Mouse (Mus musculus) neural tube, embryonic 12.5 days (tissue): Measurements from ENCODE around the gene Adgrg5. TPM values are rescaled to one million over a fixed set of nuclear protein-coding genes. Genes with fewer than 3 reads are reported as not detected.

Experiments used
- ATAC-seq: fragments of 200-750 bp; cut with Nextera tagmentation; 2 replicates; pipeline ENCODE4 v1.8.0; 2017; ENCODE audit warnings: low read depth, mild to moderate bottlenecking, moderate TSS enrichment, moderate library complexity; ENCODE audit not compliant: low FRiP score
- H3K27ac ChIP-seq: fragments of 300-500 bp; sonication (generic); 2 replicates; pipeline ENCODE4 v1.5.1; 2016
- H3K27me3 ChIP-seq: fragments of 300-500 bp; sonication (generic); replicated peaks from 2 replicates; pipeline ENCODE4 v1.6.1; 2016; ENCODE audit warnings: mild to moderate bottlenecking
- H3K36me3 ChIP-seq: fragments of 300-500 bp; sonication (generic); 2 replicates; pipeline ENCODE4 v1.6.1; 2016; ENCODE audit warnings: mild to moderate bottlenecking
- H3K4me1 ChIP-seq: fragments of 300-500 bp; sonication (generic); 2 replicates; pipeline ENCODE4 v1.6.1; 2016
- H3K4me2 ChIP-seq: fragments of 300-500 bp; sonication (generic); replicated peaks from 2 replicates; pipeline ENCODE4 v1.6.1; 2016; ENCODE audit warnings: mild to moderate bottlenecking
- H3K4me3 ChIP-seq: fragments of 300-500 bp; sonication (generic); 2 replicates; pipeline ENCODE4 v1.5.1; 2016
- H3K9ac ChIP-seq: fragments of 300-500 bp; sonication (generic); 2 replicates; pipeline ENCODE4 v1.6.1; 2016; ENCODE audit warnings: mild to moderate bottlenecking
- H3K9me3 ChIP-seq: fragments of 300-500 bp; sonication (generic); 2 replicates; pipeline ENCODE4 v1.6.1; 2016; ENCODE audit warnings: mild to moderate bottlenecking
- WGBS: fragments of 180-500 bp; shearing (Covaris S2); methylation state at CpG from one replicate; pipeline ENCODE4 v1.1.7; 2016; 5-methylcytosine and 5-hydroxymethylcytosine counted together
- polyA plus RNA-seq: library from polyadenylated mRNA; unstranded; fragments of >200 nt; fragmentation: Nextera tagmentation; extraction: Ambion mirVana; gene quantifications from 2 replicates; pipeline ENCODE4 v1.2.1, GENCODE M21; 2016

The Adgrg5 gene
- polyA plus RNA-seq, 1 experiment from 2014 or later, result 0.16 TPM

GRCm38 (mm10) chr8:94919256-94919655 lies 4.2 kb upstream of the Adgrg5 start:
- Histone ChIP-seq H3K27me3 (peaks cover 15% of the 10 kb centered on the region), H3K36me3 (no peaks in the 10 kb centered on the region), H3K4me3 (no peak overlapping the region), H3K27ac (no peak overlapping the region), H3K4me1 (peaks cover 19% of the 10 kb centered on the region), H3K9ac (no peak overlapping the region), H3K4me2 (no peak overlapping the region), H3K9me3 (no peaks in the 10 kb centered on the region)
- no peak for ATAC-seq

GRCm38 (mm10) chr8:94922176-94922575 lies 1.3 kb upstream of the Adgrg5 start:
- Histone ChIP-seq H3K4me3 (no peak overlapping the region), H3K9ac (no peak overlapping the region), H3K4me1 (peaks cover 10% of the 10 kb centered on the region), H3K9me3 (no peaks in the 10 kb centered on the region), H3K27me3 (peaks cover 7% of the 10 kb centered on the region; the same call in 1 of the 2 replicates), H3K27ac (no peak overlapping the region), H3K36me3 (no peaks in the 10 kb centered on the region), H3K4me2 (no peak overlapping the region)
- WGBS, result 74% methylated on average over 6 of the region's 6 CpGs
- ATAC-seq, result no peak

- no peak overlapping the region for H3K4me2 ChIP-seq
- no peaks in the 10 kb centered on the region for H3K36me3 ChIP-seq
- ATAC-seq, result no peak
- no peak overlapping the region for H3K27ac ChIP-seq
- peaks cover 7% of the 10 kb centered on the region for H3K4me1 ChIP-seq
- H3K9ac ChIP-seq, result no peak overlapping the region
- peaks cover 4% of the 10 kb centered on the region; the same call in 1 of the 2 replicates for H3K27me3 ChIP-seq
- H3K4me3 ChIP-seq, result no peak overlapping the region
- H3K9me3 ChIP-seq, result no peaks in the 10 kb centered on the region
- 39% methylated on average over 8 of the region's 8 CpGs for WGBS
These were observed 892 bp upstream of the Adgrg5 start for GRCm38 (mm10) chr8:94922602-94923001.

GRCm38 (mm10) chr8:94928227-94928626 lies 4.7 kb downstream of the Adgrg5 start:
- H3K9ac ChIP-seq, result no peak overlapping the region
- ATAC-seq, result no peak
- no peaks in the 10 kb centered on the region for H3K27me3 ChIP-seq
- H3K9me3 ChIP-seq, result no peaks in the 10 kb centered on the region
- H3K4me1 ChIP-seq, result no peaks in the 10 kb centered on the region
- H3K27ac ChIP-seq, result no peak overlapping the region
- no peak overlapping the region for H3K4me2 ChIP-seq
- H3K4me3 ChIP-seq, result no peak overlapping the region
- 82% methylated on average over 3 of the region's 3 CpGs for WGBS
- H3K36me3 ChIP-seq, result no peaks in the 10 kb centered on the region

DNA sequence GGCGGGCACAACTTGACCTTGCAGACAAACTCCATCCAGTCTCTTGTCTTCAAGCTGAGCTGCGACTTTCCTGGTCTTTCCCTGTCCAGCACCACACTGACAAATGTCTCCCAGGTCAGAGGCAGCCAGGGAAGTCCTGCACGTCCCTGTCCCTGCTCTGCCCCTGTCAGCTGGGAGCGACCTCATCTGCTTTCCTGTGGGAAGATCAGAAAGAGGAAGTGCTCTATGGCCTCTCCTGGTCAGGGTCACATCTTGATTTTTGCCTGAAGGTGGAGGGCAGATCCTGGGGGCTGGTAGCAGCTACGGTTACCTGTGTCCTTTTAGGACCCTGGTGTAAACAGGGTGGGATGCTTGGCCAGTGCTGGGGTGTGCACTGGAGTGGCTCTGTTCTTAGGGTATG lies 10.4 kb downstream of the Adgrg5 start:
- Histone ChIP-seq H3K4me1 (no peaks in the 10 kb centered on the region), H3K9ac (no peak overlapping the region), H3K9me3 (no peaks in the 10 kb centered on the region), H3K27me3 (no peaks in the 10 kb centered on the region), H3K36me3 (no peaks in the 10 kb centered on the region), H3K27ac (no peak overlapping the region), H3K4me2 (no peak overlapping the region), H3K4me3 (no peak overlapping the region)
- no peak for ATAC-seq
- 72% methylated on average over 5 of the region's 5 CpGs for WGBS

DNA sequence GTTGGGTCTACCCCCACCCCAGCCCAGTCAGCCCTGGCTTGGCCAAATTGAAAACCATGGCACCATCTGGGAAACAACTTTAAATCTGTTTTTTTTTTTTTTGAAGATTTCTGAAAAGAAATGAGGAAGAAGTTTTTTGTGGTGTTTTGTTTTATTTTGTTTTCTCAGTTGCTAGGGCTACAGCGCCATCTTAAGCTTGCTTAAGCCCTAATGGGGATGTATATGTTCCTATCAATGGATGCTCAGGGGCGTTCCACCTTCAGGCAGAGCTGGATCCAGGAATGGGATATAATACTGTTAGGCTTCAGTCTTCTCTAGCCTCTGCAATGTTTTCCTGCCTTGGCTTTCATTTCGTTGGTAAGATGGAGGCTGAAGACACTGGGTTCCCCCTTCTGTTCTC lies 11.7 kb downstream of the Adgrg5 start:
- no peak overlapping the region for H3K9ac ChIP-seq
- H3K9me3 ChIP-seq, result no peaks in the 10 kb centered on the region
- no peaks in the 10 kb centered on the region for H3K4me1 ChIP-seq
- WGBS, result 80% methylated on average over 3 of the region's 3 CpGs
- ATAC-seq, result no peak
- no peak overlapping the region for H3K27ac ChIP-seq
- H3K4me3 ChIP-seq, result no peak overlapping the region
- no peaks in the 10 kb centered on the region for H3K36me3 ChIP-seq
- no peaks in the 10 kb centered on the region for H3K27me3 ChIP-seq
- H3K4me2 ChIP-seq, result no peak overlapping the region

- Histone ChIP-seq H3K27ac (no peak overlapping the region), H3K9me3 (no peaks in the 10 kb centered on the region), H3K4me3 (no peak overlapping the region), H3K9ac (no peak overlapping the region), H3K36me3 (no peaks in the 10 kb centered on the region), H3K27me3 (0 out of 2 replicates have a peak, but pooled peaks cover 5% of the 10 kb centered on the region), H3K4me1 (no peaks in the 10 kb centered on the region), H3K4me2 (no peak overlapping the region)
- WGBS, result 22% methylated on average over 6 of the region's 6 CpGs
- no peak for ATAC-seq
These were observed 19.1 kb downstream of the Adgrg5 start for GRCm38 (mm10) chr8:94942566-94942965.

DNA sequence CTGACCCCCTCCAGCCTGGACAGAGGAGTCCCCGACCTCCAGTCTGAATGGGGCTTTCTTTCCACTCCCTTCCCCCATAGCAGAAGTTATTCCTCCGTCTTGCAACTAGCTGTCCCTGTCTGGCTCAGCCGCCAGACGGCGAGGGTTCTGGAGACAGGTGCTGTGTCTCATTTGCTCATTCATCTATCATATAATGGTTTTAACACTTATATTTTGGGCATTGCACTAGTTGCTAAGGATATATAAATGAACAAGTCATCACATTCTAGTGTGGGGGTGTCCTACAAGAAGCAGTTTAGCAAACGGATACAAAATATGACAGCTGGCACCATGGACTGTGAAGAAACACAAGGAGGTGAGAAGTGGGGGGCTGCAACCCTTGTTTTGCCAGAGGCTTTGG lies 21.7 kb downstream of the Adgrg5 start:
- Histone ChIP-seq H3K36me3 (no peaks in the 10 kb centered on the region), H3K4me2 (no peak overlapping the region), H3K4me3 (no peak overlapping the region), H3K27me3 (0 out of 2 replicates have a peak, but pooled peaks cover 5% of the 10 kb centered on the region), H3K4me1 (no peaks in the 10 kb centered on the region), H3K27ac (no peak overlapping the region), H3K9me3 (no peaks in the 10 kb centered on the region), H3K9ac (no peak overlapping the region)
- WGBS, result 59% methylated on average over 6 of the region's 6 CpGs
- ATAC-seq, result no peak

GRCm38 (mm10) chr8:94948421-94948820 lies 24.9 kb downstream of the Adgrg5 start:
- Histone ChIP-seq H3K27ac (no peak overlapping the region), H3K4me2 (no peak overlapping the region), H3K36me3 (no peaks in the 10 kb centered on the region), H3K4me3 (no peak overlapping the region), H3K27me3 (no peaks in the 10 kb centered on the region), H3K9ac (no peak overlapping the region), H3K9me3 (no peaks in the 10 kb centered on the region), H3K4me1 (no peaks in the 10 kb centered on the region)
- 84% methylated on average over 4 of the region's 4 CpGs for WGBS
- no peak for ATAC-seq

- Histone ChIP-seq H3K4me1 (no peaks in the 10 kb centered on the region), H3K9ac (no peak overlapping the region), H3K4me2 (no peak overlapping the region), H3K36me3 (no peaks in the 10 kb centered on the region), H3K27ac (no peak overlapping the region), H3K27me3 (no peaks in the 10 kb centered on the region), H3K4me3 (no peak overlapping the region), H3K9me3 (no peaks in the 10 kb centered on the region)
- no peak for ATAC-seq
- 90% methylated on average over 4 of the region's 4 CpGs for WGBS
These were observed 25.5 kb downstream of the Adgrg5 start for GRCm38 (mm10) chr8:94949010-94949409.

- 18% methylated on average over 4 of the region's 4 CpGs for WGBS
These were observed 26.6 kb downstream of the Adgrg5 start for GRCm38 (mm10) chr8:94950046-94950445.

DNA sequence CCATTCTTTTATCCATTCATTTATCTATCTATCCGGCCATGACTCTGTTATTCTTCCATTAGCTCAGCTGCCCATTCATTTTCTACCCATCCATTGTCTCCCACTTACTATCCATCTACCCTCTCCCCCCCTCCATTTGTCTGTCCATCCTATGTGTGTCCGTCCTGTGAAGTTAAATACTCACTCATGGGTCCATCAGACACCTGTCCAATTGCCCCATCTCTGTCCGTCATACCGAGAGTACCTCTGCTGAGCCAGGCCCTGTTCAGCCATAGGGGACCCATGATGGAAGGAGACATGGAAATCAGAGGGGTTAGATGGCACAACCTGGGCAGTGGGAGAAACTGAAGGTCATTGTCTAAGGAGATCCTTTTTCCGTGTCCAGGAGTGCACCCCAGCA lies 27.0 kb downstream of the Adgrg5 start:
- Histone ChIP-seq H3K4me2 (no peak overlapping the region), H3K4me3 (no peak overlapping the region), H3K27ac (no peak overlapping the region), H3K9ac (no peak overlapping the region), H3K9me3 (no peaks in the 10 kb centered on the region), H3K4me1 (no peaks in the 10 kb centered on the region), H3K36me3 (no peaks in the 10 kb centered on the region), H3K27me3 (no peaks in the 10 kb centered on the region)
- WGBS, result 76% methylated on average over 5 of the region's 5 CpGs
- ATAC-seq, result 0 out of 2 replicates have a peak, but pooled peaks have one; percentile 22

More at GRCm38 (mm10) chr8:94950046-94950445, 26.6 kb downstream of the Adgrg5 start:
- Histone ChIP-seq H3K4me2 (no peak overlapping the region), H3K27ac (no peak overlapping the region), H3K27me3 (no peaks in the 10 kb centered on the region), H3K4me3 (no peak overlapping the region), H3K4me1 (no peaks in the 10 kb centered on the region), H3K9me3 (no peaks in the 10 kb centered on the region), H3K36me3 (no peaks in the 10 kb centered on the region), H3K9ac (no peak overlapping the region)
- peak; percentile 84 for ATAC-seq

DNA sequence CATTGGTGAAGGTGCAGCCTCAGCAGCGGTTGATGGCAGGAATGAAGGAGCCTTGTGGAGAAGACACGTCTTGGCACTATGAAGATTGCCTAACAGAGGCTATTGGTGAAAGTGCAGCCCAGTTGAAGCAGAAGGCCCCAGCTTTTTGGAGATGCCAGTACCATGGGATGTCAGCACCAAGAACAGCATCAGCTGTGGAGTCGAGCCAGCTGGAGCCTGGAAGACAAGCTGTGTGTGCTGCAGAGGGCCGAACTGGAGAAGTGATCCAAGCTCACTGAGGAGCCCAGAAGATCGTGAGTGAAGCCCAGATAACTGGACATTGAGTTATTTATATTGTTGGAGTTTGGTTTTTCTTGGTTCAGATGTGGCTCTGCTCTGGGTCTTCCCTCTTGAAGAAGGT lies 28.6 kb downstream of the Adgrg5 start:
- Histone ChIP-seq H3K9me3 (no peaks in the 10 kb centered on the region), H3K4me2 (no peak overlapping the region), H3K4me1 (no peaks in the 10 kb centered on the region), H3K27me3 (no peaks in the 10 kb centered on the region), H3K4me3 (no peak overlapping the region), H3K27ac (no peak overlapping the region), H3K9ac (no peak overlapping the region), H3K36me3 (no peaks in the 10 kb centered on the region)
- no peak for ATAC-seq
- 85% methylated on average over 5 of the region's 5 CpGs for WGBS
